Mouse (Mus musculus) skeletal muscle tissue, adult 2 months (tissue): ENCODE results near the gene Pgpep1l.
"Not testable (repeated sequence)": the region's sequence is repeated elsewhere in the genome, so short reads cannot be mapped to it uniquely, and the experiment has no call there.

Source experiments
- DNase-seq: peaks from one replicate; pipeline ENCODE4 v3.0.0-alpha.2; 2012; ENCODE audit warnings: low read depth, low spot score

Pgpep1l gene

DNA sequence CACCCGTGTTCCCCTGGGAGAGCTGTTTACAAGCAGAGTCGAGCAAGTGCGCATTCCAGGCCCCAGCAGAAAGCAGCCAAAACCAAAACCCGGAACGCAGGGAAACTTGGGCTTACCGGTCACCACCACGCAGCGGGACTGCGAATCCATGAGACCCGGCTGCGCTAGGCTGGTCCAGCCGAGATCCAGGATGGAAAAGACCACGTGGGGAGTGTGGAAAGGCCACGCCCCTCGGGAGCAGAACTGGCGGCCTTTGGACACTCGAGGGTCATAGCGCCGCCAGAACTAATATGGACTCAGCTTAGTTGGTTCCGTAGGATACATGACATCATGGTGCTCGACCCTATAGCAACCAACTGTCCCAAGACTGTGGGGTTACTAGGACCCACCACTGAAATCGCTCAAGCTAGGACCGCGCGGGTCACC lies at the start of gene Pgpep1l:
Gene Pgpep1l (minus strand): TSS at position 206 of the 426 bp plus-strand sequence.
- DNase-seq = peak; percentile 51

DNA sequence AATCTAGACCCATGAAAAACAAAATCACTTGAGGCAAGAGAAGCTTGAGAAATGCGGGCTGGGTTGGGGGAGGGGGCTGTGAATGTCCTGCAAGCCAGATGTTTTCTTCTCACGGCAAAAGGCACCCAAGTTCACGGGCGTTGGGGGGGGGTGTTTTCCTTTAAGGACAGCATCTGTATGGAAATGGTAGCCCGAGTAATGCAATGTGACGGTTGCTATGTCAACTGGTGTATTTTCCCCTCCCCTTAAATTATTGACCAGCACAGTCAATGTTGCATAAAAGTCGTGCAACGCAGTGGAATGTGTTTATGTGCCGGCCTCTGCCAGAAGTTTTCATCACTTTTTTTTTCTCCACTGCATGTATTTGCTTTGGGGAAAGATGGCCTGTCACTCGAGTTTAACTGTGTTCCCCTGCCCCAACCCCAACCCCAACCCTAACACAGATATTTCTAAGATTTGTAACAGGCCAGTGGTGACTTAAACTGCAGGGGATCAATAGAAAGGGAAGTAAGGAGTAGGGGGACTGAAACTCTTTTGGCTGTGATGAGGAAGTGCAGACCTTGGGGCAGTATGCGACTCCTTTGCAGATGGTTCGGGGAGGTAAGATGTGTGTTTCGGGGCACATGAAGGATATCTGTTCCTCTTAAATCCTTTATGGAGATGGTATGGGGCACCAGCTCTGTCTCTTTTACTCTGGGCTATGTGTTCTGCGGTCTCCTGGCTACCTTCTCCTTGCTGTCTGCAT lies 49.2 kb upstream of the Pgpep1l start:
- DNase-seq = no peak

DNA sequence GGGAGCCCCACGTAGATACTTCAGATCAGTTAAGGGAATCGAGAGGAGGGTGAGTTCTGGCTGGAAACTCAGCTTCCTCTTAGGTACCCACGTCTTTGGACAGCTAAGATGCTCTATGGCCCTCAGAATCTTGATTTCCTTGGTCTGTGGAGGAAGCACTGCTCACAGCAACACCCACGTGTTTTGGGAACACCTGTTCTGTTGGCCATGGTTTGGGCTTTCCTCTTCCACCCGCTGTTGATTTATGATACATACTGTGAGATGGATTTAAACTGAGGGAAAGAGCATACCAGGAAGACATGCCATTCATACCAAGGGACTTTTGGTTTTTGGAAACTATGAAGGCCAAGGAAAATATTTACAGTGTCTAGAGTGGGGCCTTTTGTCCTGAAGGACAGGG lies 48.4 kb upstream of the Pgpep1l start:
- DNase-seq = no peak

DNA sequence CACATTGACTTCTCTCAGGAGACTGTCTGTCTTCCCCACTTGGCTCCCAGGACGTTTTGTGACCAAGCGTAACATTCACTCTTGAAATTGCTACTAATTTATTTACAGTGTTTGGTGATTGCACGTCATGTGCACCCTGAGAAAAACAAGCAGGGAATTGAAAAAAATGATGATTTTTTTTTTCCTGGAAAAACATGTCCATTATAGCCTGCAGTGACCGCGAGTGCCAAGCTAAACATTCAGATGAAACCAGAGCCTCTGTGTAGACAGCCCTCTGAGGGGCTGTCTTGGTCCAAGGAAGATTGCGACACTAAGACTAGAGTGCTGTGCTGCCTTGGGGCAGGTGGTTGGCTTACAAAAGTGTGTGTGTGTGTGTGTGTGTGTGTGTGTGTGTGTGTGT lies 47.4 kb upstream of the Pgpep1l start:
- peak; percentile 34 for DNase-seq

DNA sequence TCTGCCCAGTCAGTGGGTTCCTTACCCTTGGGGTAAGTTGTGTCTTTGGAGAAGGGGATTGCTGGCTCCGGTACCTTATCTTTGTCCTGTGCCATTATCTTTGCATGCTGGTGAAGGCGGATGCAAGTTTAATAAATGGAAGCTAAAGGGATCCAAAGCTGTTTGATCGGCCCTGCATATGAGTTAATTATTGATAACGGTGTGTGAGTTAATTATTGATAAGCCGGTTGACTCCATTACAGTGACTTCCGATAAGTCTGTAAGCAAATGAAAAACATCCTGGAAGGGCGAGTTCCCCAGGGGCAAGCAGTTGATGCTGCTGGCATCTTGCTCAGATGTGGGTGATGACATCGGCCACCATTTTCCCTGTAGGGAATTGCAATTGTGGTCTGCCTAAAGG lies 42.7 kb upstream of the Pgpep1l start:
- DNase-seq = no peak

DNA sequence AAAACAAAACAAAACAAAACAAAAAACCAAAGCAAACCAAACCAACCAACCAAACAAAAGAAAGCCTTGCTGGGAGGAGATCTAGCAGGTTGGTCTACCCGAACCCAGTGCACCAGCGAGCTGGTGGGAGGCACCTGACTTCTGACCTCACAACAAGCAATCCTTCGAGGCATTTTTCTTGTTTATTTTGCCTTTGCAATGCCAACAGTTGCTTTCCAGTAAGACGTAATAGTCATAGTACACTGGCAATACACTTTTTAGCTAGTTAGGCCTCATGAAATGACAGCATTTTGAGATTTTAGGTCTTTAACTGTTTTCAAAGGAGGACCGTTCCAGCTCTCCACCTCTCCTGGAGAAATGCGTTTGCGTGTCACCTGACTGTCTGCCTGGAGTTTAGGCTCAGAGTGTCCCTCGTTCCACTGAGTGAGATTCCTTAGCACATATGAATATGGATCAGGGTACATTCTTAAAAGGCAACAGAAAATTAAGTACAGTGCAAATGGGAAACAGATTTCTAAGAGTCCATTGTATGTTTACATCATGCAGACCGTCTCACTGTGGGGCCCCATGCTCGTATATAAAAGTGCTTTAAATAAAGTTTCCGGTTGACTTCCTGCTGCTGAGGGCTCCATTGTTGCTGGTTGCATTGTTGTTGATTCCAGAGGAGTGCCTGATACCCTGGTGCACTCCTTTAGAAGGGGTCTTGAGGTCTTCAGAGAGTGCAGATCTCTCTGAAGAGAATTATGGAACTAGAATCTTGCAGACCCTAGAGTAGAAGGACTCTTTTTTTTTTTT lies 41.9 kb upstream of the Pgpep1l start:
- no peak for DNase-seq

DNA sequence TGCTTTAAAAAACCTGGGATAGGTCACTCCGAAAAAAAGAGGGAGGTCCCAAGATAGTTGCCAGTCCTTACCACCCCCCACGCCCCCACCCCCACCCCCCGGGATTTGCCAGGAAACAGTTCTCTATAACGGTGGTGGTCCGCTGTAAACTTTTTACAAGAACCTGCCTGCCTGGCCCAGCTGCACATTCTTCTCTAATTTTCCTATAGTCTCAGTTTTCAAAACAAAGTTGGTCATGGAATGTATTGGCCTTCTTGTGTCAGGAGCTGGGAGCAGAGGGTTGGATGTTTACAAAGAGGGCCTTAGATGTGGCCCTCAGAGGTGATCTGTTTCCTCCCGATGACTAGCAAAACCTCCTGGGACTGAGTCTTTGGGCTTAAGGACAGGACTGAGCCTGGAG lies 39.7 kb upstream of the Pgpep1l start:
- DNase-seq = no peak

DNA sequence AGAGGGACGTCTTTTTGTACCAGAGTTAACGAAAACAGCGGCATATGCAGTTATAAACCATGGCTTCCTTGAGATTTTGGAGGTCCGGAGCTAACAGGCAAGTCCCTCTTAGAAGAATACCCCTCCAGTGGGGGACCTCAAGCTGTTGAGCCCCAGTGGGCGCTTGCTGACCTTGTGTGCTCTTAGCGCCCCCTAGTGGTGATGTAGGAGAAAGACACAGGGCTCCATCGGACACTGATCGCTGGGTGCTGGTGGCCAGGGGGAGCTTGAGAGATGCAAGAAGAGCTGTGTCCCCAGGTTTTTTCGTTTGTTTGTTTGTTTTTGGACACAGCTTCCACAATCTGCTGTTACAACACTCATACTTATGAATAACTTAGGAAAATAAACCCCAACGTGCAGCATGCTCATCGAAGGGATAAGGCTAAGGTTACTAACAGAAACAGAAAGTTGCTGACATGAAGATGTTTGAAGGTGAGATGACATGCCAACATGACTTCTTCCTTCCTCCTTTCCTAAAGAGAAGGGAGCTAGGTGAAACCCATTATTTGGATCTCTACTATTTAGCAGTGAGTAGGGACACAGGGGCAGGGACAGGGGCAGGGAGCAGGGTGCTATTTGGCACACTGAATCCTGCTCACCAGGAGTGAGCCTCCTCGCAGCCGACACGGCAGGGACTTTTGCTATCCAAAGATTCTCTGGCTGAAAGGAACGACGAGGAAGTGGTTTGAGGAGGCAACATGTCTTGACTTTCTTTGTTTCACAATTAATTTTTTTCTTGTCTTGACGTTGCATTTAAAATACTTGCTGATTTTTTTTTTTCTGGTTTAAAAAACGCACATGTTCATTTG lies 38.8 kb upstream of the Pgpep1l start:
- peak; percentile 81 for DNase-seq

DNA sequence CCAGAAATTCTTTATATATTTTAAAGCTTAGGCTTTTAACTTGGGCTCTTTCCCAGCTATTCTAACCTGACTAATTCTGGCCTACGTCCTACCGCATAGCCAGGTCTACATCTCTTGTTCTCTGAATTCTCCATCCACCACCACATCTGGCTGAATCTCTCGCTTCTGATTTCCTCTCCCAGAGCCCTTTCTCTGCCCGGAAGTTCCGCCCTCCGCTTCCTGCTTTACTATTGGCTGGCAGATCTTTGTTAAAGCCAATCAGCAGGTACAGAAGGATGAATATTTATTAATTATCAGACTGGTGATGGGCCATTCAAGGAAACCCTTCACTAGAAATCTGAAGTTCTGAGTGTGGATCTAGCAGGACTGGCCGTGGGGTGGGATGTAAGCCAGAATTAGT lies 37.1 kb upstream of the Pgpep1l start:
- DNase-seq = no peak

DNA sequence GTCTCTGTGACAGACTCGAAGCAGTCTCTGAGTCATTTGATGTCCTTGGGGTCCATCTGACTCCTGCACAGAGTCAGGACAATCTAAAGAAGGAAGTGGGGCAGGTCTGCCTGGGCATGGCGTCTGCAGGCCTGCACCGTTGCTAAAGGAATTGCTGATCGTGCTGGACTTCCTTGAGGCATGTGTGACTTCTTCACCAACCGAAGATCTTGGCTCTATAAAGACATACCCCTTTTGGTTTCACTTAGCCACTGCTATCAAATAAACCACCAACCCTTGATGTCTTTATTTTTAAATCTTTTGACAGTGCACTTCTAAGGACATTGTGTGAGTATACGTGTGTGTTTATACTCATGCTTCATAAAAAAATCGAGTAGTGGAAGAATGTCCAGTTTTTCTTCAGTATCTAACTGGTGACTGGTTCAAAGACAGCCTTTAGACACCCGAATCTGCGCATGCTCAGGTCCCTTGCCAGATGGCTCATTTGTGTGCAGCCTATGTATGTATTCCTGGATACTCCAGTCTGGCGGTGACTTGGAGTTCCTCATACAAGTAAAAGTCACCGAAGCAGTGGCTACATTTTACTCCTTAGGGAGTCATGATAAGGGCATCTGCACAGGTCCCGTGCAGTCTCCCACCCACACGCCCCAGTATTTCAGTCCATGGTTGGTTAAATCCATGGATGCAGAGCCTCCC lies 34.5 kb upstream of the Pgpep1l start:
- DNase-seq = no peak

DNA sequence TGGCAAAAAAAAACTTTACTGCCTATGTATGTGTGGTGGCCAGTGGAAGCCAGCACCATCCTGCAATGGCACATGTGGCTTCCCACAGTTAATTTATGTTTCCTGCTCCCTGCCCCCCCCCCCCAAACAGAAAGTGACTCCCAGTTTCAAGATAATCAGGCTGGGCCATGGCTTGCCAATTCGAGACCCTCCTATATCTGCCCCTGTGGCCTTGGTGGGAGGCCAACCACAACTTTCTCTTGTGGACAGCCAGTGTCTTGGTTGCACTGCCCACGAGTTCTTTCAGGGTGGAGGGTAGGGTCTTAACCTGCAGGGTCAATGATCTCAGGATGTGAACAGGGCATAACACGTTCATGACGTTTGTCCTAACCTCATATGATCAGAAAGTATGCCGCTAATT lies 32.5 kb upstream of the Pgpep1l start:
- no peak for DNase-seq

DNA sequence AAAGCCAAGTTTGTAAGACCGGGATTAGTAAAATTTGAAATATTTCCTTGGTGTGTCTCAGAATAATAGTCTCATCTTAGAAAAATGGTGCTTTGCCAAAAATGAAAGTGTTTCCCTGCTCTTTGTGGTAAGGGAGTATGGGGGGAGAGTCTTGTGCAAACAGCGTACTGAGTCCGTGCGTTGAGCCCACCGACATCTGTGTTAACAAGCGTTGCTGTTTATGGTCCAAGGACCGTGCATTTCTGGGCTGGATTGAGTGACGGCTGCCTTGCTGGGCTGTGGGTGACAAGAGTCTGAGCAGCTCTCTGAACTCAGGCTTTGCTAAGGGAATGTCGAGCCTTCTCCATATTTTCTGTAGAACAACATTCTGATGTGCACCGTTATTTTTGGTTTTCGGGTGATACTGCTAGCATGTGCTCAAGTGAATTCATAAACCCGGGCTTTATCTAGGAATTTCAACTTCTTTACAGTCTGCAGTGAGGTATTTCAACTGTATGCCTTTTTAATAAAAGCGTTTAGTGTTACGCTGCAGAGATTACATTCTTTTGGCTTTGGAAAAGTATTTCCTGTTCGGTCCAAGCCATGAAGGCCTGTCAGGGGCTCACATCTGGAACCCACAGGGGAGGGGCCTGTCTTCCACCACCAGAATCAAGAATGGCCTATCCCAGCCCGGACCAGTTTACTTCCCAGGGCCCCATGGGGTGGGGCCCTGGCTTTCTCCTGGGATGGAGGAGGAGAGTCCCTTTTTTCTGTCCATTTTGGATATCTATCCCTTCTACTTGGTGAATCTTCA lies 30.2 kb upstream of the Pgpep1l start:
- DNase-seq = no peak

DNA sequence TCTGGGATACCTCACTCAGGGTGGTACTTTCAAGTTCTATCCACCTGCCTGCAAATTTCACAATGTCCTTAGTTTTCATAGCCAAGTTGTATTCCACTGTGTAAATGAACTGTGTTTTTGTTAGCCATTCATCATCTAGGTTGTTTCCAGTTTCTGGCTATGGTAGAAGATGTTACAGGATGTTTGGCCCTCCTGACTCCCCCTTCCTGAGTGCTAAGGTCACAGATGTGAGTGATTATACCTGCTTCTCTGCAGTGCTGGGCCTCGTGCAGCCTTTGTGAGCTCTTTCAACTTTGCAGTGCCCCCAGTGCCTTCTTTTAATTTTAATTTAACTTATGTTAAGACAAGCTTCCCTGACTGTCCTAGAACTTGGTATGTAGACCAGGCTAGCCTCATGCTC lies 27.6 kb upstream of the Pgpep1l start:
- DNase-seq = no peak

DNA sequence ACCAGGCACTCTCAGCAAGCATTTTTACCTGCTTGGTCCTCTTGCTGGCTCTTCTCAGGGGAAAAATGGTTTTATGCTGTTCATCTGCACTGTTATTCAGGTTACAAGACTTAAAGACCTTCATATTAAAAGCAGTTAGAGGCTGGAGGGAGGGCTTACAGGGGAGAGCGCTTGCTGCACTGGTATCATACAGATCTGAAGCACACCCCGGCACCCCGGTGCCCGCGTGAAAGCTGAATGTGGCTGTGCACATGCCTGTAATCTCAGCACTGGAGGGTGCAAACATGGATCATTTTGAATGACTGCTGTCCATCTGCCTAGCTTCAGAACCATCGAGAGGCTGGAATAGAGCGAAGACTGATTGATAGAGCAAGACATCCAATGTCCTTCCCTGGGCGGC lies 25.0 kb upstream of the Pgpep1l start:
- no peak for DNase-seq

DNA sequence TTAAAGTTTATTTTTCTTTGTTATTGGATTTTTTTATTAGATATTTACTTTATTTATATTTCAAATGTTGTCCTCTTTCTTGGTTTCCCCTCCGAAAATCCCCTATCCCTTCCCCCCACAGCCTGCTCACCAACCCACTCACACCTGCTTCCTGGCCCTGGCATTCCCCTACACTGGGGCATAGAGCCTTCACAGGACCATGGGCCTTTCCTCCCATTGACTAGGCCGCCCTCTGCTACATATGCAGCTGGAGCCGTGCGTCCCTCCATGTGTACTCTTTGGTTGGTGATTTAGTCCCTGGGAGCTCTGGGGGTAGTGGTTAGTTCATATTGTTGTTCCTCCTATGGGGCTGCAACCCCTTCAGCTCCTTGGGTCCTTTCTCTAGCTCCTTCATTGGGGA lies 24.0 kb upstream of the Pgpep1l start:
- DNase-seq = not testable (repeated sequence)

DNA sequence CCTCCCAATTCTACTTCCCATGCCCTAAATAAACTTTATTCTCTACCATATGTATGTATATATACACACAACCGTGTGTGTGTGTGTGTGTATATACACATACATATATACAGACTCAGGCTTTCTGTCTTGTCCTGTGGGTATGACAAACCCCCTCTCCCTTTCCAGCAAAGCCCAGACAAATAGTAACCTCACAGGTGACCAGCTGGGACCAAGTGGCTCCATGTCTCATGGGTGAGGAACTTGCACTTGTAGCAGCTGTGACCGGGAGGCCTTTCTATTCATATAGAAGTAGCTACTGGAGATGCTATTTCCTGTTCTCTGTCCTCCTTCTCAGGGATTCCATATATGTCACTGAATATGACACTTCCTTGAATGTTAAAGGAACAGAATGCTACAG lies 23.5 kb upstream of the Pgpep1l start:
- DNase-seq = no peak

DNA sequence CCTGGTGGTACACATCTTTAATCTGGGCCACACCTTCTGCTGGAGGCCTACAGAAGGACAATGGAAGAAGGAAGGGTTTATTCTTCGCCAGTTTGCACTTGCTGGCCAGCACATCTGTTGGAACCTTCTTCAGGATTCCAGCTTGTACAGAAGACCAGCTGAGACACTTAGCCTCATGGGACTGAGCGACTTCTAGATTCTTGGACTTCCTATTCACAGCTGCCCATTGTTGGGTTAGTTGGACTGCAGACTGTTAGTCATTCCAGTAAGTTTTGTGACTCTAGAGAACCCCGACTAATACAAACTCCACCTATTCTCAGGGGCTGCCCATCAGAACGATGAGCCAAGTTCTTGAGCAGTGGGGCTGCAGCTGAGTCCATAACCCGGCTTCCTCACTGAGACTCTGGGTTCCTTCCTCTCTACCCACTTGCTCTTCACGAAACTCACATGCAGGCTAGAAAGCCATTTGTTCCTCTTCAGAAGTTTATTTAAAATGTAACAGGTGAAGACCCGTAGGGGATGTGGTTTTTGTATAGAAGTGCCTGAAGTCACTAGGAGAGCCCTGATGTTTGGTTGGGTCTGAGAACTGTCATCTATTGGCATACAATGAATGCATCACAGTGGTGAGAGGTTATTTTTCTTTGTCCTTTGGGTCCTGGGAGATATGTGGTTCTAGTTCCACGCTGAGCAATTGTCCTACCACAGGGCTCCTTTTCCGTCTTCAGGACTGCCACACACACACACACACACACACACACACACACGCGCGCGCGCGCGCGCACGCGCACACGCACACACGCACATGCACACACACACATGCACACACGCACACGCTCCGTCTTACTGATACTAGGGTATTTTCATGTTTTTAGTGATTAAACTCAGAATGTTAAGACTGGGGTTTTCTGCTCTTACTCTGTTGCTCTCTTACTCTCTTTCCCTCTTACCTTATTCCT lies 22.8 kb upstream of the Pgpep1l start:
- peak; percentile 27 for DNase-seq

DNA sequence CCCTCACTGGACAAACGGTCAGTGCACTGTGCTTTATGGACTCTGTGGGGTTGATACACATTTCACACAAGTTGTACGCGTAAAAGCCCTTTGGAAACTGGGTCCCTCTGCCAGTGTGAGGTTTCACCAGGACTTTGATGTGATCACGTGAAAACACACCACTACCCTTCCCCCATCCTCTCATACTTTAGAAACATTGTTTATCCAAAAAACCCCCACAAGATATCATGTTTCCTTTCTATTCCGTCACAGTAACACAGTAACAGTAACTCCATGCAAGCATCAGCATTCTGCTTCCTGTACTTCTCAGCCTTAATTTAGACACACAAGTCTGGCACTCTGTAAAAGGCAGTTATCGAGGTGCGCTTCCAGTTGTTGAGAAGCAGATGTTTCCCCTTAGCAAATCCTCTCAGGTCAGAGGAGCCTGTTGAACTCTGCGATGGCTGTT lies 21.8 kb upstream of the Pgpep1l start:
- no peak for DNase-seq

DNA sequence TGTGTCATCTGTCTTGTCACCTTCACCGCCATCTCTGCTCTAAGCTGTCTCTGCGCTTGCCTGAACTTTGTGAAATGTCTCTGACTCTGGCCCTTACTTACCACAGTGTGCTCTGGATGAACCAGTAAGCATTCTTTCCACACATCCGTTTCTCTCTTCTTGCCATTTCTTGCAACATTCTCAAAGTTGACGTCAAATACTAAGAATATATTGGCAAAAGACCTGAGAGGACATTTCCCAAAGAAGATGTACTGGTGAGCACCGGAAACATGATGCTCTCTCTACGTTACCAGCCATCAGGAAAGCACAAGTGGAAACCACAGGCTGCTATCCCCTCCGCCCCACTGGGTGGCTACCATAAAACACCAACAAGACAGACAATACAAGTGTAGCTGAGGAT lies 19.7 kb upstream of the Pgpep1l start:
- DNase-seq = peak; percentile 30

DNA sequence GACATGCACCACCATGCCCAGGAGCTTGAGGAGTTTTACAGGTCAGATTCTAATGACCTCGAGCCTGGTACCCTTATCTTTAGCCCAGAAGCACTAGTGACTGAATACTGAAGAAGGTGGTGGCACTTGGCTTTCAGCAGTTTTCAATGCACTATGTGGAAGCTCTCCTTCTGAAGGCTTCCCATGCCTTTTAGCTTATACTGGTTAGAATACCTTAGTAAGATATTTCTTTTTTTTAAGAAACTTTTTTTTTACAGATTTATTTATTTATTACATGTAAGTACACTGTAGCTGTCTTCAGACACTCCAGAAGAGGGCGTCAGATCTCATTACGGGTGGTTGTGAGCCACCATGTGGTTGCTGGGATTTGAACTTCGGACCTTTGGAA lies 19.1 kb upstream of the Pgpep1l start:
- not testable (repeated sequence) for DNase-seq
